Mouse (Mus musculus) kidney, adult 18-20 months (tissue): ENCODE measurements around the gene Coq2.
A peak's percentile ranks its signal among the peaks of the same experiment; 100 is the strongest.

ENCODE experiments used
- DNase-seq: peaks from one replicate; pipeline ENCODE4 v3.0.0; 2021

Gene Coq2

DNA sequence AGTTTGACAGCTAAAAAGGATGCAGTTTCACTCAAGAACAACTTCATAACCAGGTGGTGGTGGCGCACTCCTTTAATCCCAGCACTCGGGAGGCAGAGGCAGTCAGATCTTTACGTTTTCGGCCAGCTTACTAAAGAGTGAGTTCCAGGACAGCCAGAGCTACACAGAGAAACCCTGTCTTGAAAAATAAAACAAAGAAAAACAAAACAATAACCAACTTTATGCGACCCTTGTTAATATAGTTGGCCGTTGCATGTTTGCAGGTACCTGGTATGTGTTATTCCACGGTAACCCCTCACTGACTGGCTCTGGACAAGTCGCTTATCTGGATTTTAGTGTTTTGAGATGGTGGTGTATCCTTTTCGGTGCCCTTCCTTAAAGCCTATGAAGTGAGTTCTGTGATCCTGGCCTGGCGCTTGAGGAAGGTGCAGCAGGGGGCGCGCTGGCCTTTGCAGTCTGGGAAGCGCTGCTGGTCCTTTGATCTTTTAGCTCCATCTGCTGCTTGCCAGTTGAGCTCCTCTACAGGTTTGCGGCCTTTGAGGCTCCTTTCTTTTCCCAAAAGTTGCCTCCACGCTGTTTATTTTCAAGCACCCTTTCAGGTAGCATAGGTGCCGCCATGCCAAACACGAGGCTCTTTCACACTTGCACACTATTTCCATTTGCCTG, at the start of gene Coq2:
Gene Coq2, minus strand, starts transcription at position 430 of the 666 bp plus-strand sequence.
- peak; percentile 89 for DNase-seq

DNA sequence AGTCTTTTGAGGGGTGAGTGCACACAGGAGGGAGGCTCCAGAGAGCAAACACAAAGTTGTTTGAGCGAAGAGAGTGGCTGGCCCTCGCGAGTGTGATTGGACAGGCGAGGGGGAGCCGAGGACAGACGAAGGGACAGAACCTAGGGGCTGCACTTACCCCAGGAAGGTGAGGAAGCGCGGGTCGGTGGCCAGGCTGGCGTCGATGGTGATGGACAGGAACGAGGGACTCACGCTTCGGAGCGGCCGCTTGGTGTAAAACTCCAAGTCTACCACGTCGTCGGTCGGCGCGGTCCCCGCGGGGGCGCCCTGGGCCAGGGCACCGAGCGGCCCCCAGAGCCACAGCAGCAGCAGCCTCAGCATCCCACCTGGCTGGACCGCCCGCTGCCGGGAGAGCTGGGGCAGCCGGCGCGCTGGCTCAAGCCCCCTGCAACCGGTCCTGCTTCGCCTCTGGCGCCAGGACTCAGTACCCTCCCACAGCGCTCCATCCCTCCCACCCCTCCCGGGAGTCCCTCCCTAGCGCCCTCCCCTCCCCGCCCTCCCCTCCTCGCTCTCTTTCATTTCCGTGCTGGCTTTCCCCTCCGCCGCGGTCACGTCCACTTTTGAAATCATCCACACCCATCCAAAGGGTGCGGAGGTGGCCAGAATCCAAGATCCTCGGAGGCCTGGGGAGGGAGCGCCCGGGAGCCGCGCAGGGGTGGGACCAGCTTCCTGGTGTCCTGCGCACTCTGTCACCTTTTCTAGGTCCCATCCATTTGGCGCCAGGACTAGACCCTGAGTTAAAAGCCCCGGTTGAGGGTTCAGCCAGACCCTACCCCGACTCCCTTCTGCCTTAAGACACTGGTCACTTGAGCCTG, 44.5 kb upstream of the Coq2 start, which contains the start of gene Hpse:
Gene Hpse, minus strand, starts transcription at position 482 of the 854 bp plus-strand sequence.
- DNase-seq, result peak; percentile 20

DNA sequence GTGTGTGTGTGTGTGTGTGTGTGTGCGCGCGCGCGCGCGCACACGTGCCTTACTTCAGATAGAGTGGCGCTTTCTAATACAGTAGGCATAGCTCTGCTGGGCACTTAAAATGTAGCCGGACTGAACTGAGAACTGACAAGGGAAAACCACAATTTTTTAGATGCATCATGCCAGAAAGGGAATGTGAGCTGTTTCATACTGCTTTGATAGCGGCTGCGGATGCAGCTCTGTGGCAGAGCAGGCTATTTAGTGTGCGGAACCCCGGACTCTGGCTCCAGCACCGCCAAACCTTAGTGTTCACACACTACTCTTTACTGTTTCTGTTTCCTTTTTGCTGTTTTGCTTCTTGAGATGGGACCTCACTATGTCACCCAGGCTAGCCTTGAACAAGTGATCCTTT, 41.8 kb upstream of the Coq2 start:
- DNase-seq, result no peak

GRCm38 (mm10) chr5:100711219-100711618, 36.3 kb upstream of the Coq2 start:
- no peak for DNase-seq

GRCm38 (mm10) chr5:100710012-100710411, 35.1 kb upstream of the Coq2 start:
- no peak for DNase-seq

GRCm38 (mm10) chr5:100709035-100709434, 34.1 kb upstream of the Coq2 start:
- DNase-seq, result no peak

DNA sequence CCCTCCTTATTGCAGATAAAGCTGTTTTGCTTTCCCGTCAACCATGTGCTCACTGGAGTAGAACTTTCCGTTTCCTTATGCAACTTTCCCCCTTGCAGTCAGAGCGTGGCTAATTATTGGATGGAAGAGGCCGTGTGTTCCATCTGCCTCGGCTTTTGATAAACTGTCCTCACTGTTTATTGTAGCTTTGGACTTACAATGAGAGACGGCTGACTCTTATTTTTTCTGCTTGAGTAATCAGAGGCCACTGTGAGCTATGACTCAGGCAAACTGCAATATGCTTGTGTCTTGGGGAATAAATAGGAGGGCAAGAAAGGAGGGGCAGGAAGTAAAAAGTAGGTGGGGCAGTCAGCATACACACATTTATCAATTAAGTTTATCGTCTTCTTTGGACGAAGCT, 31.7 kb upstream of the Coq2 start:
- no peak for DNase-seq

DNA sequence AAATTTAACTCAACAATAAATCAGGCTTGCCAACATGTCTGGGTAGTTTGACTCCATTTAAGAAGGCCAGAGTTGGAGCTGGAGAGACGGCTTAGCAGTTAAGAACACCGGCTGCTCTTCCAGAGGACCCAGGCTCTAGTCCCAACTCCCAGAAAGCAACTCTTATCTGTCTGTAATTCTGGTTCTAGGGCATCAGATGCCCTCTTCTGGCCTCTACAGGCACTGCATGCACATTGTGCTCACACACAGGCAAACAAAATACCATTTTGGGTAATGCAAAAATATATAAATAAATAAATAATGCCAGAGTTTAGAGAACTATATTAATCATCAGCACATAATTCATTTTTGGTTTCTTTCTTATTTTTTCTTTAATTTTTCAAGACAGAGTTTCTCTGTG, 29.3 kb upstream of the Coq2 start:
- DNase-seq, result no peak

- DNase-seq, result no peak
Measured at GRCm38 (mm10) chr5:100702325-100702724, 27.4 kb upstream of the Coq2 start.

DNA sequence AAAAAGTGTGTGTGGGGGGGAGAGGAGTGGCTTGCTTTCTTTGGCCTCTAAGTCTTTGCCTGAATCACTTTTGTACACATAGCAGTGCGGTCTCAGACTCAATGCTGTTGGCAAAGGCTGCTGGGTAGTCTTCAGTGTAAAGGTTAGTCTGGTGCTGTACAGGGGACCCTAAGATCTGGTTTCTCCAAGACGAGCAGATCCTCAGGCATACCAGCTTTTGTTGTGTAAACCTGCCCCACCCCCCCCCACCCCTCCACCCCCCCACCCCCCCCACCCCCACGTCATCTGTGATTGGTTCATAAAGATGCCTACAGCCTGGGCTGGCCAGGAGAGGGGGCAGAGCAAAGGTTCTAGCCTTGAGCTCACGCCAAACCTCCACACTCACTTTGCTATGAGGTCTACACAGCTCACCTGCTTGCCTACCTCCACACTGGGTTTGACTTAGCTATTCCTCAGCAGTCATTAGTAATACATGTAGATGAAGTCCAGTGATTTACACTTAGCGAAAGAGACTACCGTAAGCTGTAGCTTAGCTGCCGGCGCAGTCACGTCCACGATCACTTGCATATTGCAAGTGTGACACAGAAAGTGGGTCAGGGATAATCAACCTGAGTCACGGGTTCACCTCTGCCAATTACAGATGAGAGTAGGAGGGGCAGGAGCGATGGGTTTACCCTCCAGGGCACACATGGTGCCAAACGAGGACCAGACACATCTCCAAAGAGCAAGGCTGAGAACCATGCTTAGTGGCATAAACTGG, 26.1 kb upstream of the Coq2 start:
- no peak for DNase-seq

DNA sequence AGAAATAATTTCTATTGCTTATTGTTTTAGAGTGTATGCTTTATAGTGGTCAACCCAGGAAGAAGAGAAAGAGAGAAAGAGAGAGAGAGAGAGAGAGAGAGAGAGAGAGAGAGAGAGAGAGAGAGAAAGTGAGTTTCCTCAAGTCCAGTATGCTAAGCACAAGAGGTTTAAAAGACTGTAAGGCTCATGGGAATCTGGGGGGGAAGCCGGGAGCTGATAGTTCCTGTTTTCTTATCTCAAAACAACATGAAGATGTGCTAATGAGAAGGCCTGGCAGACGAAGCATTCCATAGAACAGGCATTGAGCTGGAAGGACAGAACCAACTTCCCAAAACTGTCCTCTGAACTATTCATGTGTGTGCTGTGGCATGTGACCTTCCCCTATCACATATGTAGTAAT, 22.9 kb upstream of the Coq2 start:
- no peak for DNase-seq

DNA sequence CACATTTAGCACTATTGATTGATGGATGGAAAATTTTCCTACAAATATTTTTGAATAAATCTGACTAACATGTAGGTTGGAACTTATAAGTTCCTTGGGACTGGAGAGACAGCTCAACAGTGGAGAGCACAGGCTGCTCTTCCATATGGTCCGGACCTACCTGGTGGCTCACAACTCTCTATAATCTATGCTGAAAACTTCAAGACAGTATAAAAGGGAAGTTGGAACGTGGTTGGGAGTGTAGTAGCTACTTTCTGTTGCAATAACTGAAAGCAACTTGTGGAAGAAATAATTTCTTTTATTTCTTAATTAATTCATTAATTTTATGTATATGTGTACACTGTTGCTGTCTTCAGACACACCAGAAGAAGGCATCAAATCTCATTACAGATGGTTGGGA, 22.5 kb upstream of the Coq2 start:
- DNase-seq, result no peak

- DNase-seq, result no peak
Measured at GRCm38 (mm10) chr5:100685631-100686030, 10.7 kb upstream of the Coq2 start.

- DNase-seq, result no peak
Measured at GRCm38 (mm10) chr5:100680542-100680933, 5.6 kb upstream of the Coq2 start.

GRCm38 (mm10) chr5:100679911-100680541, 5.1 kb upstream of the Coq2 start:
- no peak for DNase-seq

DNA sequence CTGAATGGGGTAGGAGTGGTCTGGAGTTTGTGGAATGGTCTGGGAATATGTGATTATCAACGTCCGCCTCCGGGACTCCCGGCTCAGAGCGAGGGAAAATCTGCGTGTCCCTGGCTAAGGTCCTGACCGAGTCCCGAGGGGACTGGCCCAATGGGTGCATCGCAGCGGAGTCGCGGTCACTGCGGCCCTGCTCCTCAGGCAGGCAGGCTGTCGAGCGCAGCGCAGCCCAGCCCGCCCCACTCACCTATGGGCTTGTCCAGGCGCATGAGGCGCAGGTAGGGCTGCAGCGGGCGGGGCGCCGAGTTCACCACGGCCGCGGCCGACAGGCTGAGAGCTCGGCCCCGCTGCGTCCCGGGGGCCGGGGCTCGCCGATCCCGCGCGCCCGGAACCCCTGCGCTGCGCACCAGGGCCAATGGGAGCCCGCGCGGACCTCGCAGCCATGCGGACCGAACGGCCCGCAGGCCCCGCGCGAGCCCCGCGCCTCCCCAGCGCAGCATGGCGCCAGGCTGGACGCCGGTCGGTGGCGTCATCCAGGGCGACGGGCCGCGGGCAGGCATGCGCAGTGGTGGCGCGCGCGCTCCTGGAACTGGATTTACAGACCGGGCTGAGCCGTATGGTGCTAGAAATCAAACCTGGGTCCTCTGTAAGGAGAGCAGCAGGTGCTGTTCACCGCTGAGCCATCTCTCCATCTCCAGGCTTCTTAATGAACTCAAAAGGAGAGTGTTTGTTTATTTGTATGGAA, 1.0 kb downstream of the Coq2 start:
- DNase-seq, result peak; percentile 92

DNA sequence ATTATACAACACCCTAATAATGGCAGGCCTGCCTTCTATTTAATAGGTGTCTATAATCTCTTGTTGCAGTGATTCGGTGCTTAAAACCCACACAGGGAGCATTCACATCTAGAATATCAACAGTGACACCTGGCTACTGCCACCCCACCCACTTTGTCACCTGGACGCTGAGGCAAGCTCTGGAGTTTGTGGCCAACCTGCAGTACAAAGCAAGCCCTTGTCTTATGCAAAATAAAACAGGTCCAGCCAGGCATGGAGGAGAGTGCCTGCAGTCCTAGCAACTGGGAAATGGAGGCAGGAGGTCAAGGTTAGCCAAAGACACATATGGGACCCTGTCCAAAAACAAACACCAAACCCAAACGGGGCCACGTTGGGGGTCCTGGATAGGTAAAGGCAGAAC, 2.5 kb downstream of the Coq2 start:
- DNase-seq, result no peak

- DNase-seq, result no peak
Measured at GRCm38 (mm10) chr5:100671897-100672296, 3.0 kb downstream of the Coq2 start.

GRCm38 (mm10) chr5:100671398-100671797, 3.5 kb downstream of the Coq2 start:
- DNase-seq, result peak; percentile 59

GRCm38 (mm10) chr5:100666965-100667364, 8.0 kb downstream of the Coq2 start:
- DNase-seq, result no peak

DNA sequence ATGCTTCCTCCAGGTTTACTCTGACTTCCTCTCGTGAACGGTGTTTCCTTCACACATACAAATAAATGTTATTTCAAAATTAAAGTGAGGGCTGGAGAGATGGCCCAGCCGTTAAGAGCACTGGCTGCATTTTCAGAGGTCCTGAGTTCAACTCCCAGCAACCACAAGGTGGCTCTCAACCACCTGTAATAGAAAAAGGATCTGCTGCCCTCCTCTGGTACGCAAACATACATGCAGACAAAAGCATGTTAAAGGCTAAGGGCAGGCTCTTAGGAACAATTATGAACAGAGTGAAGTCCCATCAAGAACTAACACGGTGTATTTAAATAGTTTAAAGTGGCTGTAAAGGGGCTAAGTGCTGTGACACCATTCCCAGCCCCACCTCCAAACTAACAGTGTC, 11.1 kb downstream of the Coq2 start:
- peak; percentile 39 for DNase-seq

GRCm38 (mm10) chr5:100663011-100663410, 11.9 kb downstream of the Coq2 start:
- DNase-seq, result no peak
